Mouse (Mus musculus): Measurements from ENCODE around the gene 1700001C02Rik. TPM values are rescaled to one million over a fixed set of nuclear protein-coding genes. Genes with fewer than 3 reads are reported as not detected.

1700001C02Rik gene
- polyA plus RNA-seq, 1 experiment from 2014 or later: 21.7 TPM

DNA sequence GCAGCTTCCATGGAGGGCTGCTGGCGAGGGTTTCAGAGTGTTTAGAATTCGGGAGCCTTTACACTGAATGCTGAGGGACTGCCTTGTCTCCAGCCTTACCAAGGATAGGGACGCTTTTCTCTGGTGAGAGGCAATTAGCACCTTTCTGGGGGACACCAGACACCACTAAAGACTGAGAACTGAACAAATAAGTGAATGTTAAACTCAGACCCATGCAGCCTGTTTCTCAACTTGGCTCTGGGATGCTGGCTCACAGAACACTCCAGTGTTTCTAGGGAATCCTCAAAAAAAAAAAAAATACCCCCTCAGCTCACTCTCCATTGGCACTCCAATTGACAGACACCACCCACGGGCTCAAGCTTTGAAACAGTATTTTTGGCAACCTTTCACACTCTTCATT, 63.1 kb downstream of the 1700001C02Rik start:
- Histone ChIP-seq H3K4me3 (ENCODE audit: low read depth, low read length) (no peak overlapping the region), H3K9ac (replicated peaks; ENCODE audit: low read depth) (no peak overlapping the region), H3K27me3 (replicated peaks; ENCODE audit: insufficient read depth, low read length) (no peaks in the 10 kb centered on the region), H3K27ac (ENCODE audit: low read length) (no peak overlapping the region), H3K4me2 (replicated peaks; ENCODE audit: low read depth, low read length) (no peak overlapping the region), H3K36me3 (ENCODE audit: insufficient read depth, low read length) (no peaks in the 10 kb centered on the region), H3K4me1 (ENCODE audit: insufficient read depth, low read depth, low read length) (peaks cover 3% of the 10 kb centered on the region; the same call in 1 of the 2 replicates), H3K9me3 (ENCODE audit: low read length) (no peaks in the 10 kb centered on the region)
- WGBS: 38% methylated on average over 4 of the region's 4 CpGs
- DNase-seq (ENCODE audit: low spot score): no peak
- no peak for ATAC-seq
- TF ChIP-seq CTCF (IDR thresholded peaks at IDR 0.05) (no peak), EP300 (IDR thresholded peaks at IDR 0.05) (no peak)

Other genes starting within 250 kb of the 1700001C02Rik start
- gene Selenoi, start 233.5 kb upstream of the 1700001C02Rik start, polyA plus RNA-seq (2015; fragmentation: Nextera tagmentation; extraction: Ambion mirVana): 9.4 and 11.0 TPM in 2 replicates
- gene Drc1, start 184.7 kb upstream of the 1700001C02Rik start, polyA plus RNA-seq (2015; fragmentation: Nextera tagmentation; extraction: Ambion mirVana): 6.5 and 8.4 TPM in 2 replicates
- 0.10 and 0.12 TPM in 2 replicates for gene Otof, start 4.1 kb upstream of the 1700001C02Rik start, polyA plus RNA-seq (2015; fragmentation: Nextera tagmentation; extraction: Ambion mirVana)
- gene Cib4, start 79.8 kb downstream of the 1700001C02Rik start, polyA plus RNA-seq (2015; fragmentation: Nextera tagmentation; extraction: Ambion mirVana): 0.26 TPM in 1 of 2 replicates, not detected in the other
- 28.6 and 35.7 TPM in 2 replicates for gene Kcnk3, start 122.1 kb downstream of the 1700001C02Rik start, polyA plus RNA-seq (2015; fragmentation: Nextera tagmentation; extraction: Ambion mirVana)
- gene Slc35f6, start 181.9 kb downstream of the 1700001C02Rik start, polyA plus RNA-seq (2015; fragmentation: Nextera tagmentation; extraction: Ambion mirVana): 30.1 and 34.5 TPM in 2 replicates
- 24.4 and 25.5 TPM in 2 replicates for gene Cenpa, start 200.7 kb downstream of the 1700001C02Rik start, polyA plus RNA-seq (2015; fragmentation: Nextera tagmentation; extraction: Ambion mirVana)
- 1.4 and 1.6 TPM in 2 replicates for gene Dpysl5, start 245.5 kb downstream of the 1700001C02Rik start, polyA plus RNA-seq (2015; fragmentation: Nextera tagmentation; extraction: Ambion mirVana)